Mouse (Mus musculus) testis, adult 10 weeks (tissue): Measurements from ENCODE around the gene Plxna3. TPM values are rescaled to one million over a fixed set of nuclear protein-coding genes. Genes with fewer than 3 reads are reported as not detected.

Experiments
- polyA plus RNA-seq: library from polyadenylated mRNA; stranded (reverse); fragments of 350-450 nt; fragmentation: Illumina TruSeq; extraction: RNeasy Lipid Tissue Mini Kit (QIAGEN cat#74804); gene quantifications from one replicate; pipeline ENCODE4 v1.2.3, GENCODE M21; 2014; ENCODE audit warnings: low read depth, low replicate concordance

Gene Plxna3
- not detected for polyA plus RNA-seq

DNA sequence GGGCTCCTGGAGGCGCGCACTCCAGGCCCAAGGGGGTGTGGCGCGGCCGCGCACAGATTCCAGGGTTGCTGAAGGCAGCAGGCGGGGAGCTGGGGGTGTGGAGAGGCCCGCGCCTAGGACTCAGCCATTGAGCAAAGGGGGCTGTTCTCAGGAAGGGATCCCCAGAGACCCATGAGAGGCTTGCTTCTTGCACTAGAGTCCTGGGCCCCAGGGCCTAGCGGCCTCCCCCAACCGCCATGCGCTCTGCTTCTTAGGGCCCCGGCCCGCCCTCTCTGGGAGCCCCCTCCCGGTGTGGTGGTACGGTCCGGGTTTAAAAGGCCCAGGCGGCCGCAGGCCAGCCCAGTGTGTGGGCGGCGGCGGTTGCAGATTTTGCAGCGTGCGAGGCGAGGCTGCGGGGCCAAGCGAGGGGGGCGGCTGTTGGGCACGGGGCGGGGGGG, at the start of gene Plxna3:
Plxna3 (plus strand) TSS at position 342 of the 437 bp plus-strand sequence.

GRCm38 (mm10) chrX:74281732-74282394, 47.0 kb upstream of the Plxna3 start, which contains the start of the genes Taz and Dnase1l1:
Gene Taz, plus strand, starts transcription at chrX:74281912.
Gene Dnase1l1, minus strand, starts transcription at chrX:74282337.

GRCm38 (mm10) chrX:74296538-74297448, 32.1 kb upstream of the Plxna3 start, which contains the start of gene Atp6ap1:
Gene Atp6ap1, plus strand, starts transcription at chrX:74297097.

DNA sequence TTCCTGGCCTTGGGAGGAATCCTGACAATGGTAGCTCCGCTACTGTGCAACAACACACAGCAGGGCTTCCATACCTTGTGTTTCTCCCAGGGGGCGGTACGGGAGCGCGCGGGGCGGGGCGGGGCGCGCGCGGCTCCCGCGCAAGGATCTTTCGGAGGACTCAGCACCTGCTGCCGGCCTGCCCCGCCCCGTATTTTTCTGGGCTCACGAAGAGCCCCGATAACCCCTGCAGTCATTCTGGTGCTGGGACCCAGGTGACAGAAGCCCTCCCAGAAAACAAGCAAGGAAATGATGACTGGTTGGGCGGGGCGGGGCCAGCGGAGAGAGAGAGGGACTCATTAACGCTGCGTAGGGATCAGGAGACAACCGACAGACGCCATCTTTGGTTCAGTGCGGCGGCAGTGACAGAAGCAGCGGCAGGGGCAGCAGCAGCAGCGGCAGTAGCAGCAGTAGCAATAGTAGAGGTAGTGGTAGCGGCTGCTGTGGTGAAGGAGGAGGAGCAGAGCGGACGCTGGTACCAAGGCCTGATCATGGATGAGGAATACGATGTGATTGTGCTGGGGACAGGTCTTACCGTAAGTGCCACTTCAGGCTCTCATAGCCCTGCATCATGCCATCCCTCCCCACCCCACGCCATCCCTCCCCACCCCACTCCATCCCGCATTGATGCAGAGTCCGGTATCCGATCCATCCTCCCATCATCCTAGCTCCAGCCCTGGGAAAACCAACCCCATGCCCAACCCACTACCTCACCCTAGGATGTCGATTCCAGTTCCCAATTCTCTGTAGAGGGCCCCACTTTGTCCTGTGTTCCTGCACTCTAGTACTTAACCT, 23.8 kb upstream of the Plxna3 start, which contains the start of gene Gdi1:
Gdi1 (plus strand) TSS at position 132 of the 834 bp plus-strand sequence.

DNA sequence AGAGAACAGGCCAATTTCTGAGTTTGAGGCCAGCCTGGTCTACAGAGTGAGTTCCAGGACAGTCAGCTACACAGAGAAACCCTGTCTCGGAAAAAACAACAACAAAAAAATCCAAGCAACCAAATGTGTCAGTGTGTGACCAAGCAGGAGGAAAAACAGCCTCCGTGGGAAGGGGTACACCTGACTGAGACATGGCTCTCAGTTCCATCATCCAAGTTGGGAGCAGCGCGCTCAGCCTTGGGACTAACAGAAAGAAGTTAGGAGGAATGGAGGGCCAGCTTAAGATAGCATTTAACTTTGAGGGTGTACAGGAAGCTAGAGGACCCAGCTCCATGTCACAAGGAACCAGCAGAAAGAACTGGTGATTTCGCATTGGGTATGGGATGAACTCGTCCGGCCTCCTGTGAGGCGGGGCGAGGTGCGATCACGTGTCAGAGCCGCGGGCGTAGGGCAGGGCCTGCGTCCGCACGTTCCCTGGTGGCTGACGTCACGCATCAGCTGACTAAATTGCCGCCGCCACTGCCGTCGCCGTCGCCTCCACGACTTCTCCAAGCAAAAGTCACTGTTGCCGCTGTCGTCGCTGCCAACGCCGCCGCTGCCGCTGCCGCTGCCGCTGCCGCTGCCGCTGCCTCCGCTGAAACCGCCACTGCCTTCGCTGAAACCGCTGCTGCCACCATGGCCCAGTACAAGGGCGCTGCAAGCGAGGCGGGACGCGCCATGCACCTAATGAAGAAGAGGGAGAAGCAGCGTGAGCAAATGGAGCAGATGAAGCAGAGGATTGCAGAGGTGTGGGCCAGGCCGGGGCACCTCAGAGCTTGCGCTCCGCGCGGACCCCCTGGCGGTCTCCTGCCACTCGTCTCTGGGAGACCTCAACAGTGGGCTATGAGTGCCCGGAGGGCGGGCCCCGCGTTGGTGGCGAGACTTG, 16.1 kb upstream of the Plxna3 start, which contains the start of gene Fam50a:
Fam50a (plus strand) TSS at position 494 of the 925 bp plus-strand sequence.

DNA sequence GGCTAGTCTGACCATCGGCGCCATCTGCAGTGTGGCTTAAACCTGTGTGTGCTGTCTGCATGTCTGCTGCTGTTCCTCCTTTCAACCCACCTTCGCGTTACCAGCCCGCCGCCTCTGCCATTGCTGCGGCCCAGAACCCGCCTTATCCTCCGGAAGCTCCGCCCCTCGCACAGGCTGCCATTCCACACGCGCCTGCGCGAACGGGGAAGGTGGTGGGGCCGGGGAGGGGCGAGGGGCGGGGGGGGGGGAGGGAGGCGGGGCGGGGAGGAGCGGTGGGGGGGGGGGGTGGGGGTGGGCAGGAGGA, 24.6 kb downstream of the Plxna3 start, which contains the start of gene Lage3:
Lage3 (minus strand) TSS at position 152 of the 304 bp plus-strand sequence.

DNA sequence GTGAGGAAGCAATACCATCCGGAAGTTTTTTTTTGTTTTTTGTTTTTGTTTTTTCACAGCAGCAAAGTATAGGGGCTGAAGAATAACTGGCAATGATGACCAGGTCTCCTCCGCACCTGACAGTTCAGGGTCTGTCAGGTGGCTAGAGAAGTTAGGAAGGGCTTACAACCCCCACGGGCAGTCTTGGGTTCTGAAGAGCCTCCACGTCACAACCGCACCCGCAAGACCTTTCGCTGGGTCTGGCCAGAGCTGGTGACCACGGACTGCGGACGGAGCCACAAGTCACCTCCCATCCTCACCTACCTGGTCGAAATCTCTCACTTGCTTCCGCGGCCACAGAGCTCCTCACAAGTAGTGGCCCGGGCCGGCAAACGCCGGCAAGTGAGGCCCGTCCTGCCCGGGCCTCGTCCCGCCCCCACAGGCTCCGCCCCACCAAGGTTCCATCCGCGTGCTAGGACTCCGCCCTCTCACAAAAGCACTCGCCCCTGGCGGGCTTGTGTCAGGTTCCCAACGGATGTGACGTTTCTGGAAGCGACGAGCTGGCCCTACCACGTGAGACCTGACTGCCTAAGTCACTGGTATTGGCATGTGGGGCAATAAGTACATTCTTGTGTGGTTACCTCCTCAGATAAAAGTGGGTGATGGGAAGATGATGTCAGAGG, 44.2 kb downstream of the Plxna3 start, which contains the start of the genes Ubl4a and Slc10a3:
Ubl4a (minus strand) TSS at position 331 of the 662 bp plus-strand sequence.
Slc10a3 (minus strand) TSS at position 462 of the 662 bp plus-strand sequence.

DNA sequence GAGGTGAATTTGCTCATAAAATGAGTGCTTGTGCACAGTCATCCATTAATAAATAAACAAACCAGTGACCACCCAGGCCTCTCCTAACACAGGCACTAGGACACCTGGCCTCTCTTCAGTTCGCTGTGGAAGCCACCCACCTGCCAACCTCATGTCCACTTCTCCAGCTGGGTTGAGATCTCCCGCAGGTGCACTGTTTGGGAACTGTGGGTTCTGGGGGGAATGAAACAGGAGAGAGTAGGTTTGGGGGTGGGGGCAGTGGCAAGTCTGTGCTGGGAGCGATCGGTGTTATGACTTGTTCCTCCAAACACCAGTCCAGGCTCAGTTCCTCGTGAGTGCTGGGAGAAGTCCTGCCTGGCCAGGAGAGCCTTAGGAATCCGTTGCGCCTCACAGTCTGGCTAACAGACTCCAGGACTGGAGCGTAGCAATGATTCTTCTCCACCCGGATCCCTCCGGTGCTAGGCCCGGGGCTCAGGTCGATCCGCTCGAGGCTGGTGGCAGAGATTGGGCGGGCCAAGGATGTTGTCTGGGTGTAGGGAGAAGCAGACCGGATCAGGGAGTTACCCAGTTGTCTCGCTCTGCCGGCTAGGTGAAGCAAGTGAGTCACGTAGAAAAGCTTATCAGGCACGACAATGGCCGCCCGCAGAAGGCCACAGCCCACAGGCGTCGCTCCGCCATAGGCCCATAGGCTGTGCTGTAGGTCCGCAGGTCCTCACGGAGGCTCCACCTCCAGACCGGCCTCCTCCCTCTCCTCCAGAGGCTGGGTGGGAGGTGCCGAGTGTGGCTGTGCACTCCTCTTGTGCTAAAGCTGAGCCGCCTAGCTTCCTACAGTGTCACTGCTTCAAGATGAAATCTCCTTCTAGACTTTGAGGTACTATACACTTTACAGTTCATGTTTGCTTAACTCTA, 63.9 kb downstream of the Plxna3 start, which contains the start of the genes Fam3a and Ikbkg:
Fam3a (minus strand) TSS at position 738 of the 909 bp plus-strand sequence.
Ikbkg (plus strand) TSS at position 756 of the 909 bp plus-strand sequence.

Other genes with a start within 250 kb of the Plxna3 start
- gene Opn1mw, start 201.6 kb upstream of the Plxna3 start, polyA plus RNA-seq = not detected
- 2.5 TPM for gene Mecp2, start 193.7 kb upstream of the Plxna3 start, polyA plus RNA-seq
- 2.9 TPM for gene Tex28, start 161.2 kb upstream of the Plxna3 start, polyA plus RNA-seq
- 19.2 TPM for gene Tktl1, start 151.8 kb upstream of the Plxna3 start, polyA plus RNA-seq
- 13.9 TPM for gene Flna, start 79.2 kb upstream of the Plxna3 start, polyA plus RNA-seq
- gene Emd, start 74.4 kb upstream of the Plxna3 start, polyA plus RNA-seq = 24.3 TPM
- gene Rpl10, start 58.3 kb upstream of the Plxna3 start, polyA plus RNA-seq = 81.7 TPM
- 6.3 TPM for gene Taz, start 47.2 kb upstream of the Plxna3 start, polyA plus RNA-seq
- gene Dnase1l1, start 46.7 kb upstream of the Plxna3 start, polyA plus RNA-seq = 2.2 TPM
- 29.2 TPM for gene Atp6ap1, start 32.0 kb upstream of the Plxna3 start, polyA plus RNA-seq
- 10.1 TPM for gene Gdi1, start 24.1 kb upstream of the Plxna3 start, polyA plus RNA-seq
- gene Fam50a, start 16.0 kb upstream of the Plxna3 start, polyA plus RNA-seq = 2.9 TPM
- gene Lage3, start 24.6 kb downstream of the Plxna3 start, polyA plus RNA-seq = 2.3 TPM
- 5.5 TPM for gene Ubl4a, start 44.2 kb downstream of the Plxna3 start, polyA plus RNA-seq
- 3.9 TPM for gene Slc10a3, start 44.3 kb downstream of the Plxna3 start, polyA plus RNA-seq
- 1.3 TPM for gene Fam3a, start 64.2 kb downstream of the Plxna3 start, polyA plus RNA-seq
- 4.3 TPM for gene Ikbkg, start 64.2 kb downstream of the Plxna3 start, polyA plus RNA-seq
- 3.8 TPM for gene G6pdx, start 100.1 kb downstream of the Plxna3 start, polyA plus RNA-seq
- gene Gm6880, start 152.3 kb downstream of the Plxna3 start, polyA plus RNA-seq = 2.4 TPM
- gene Olfr1326-ps1, start 245.8 kb downstream of the Plxna3 start, polyA plus RNA-seq = not detected